Mouse (Mus musculus): ENCODE data around the gene Gm26657.
A peak's percentile ranks its signal among the peaks of the same experiment; 100 is the strongest.

Gm26657 gene

GRCm38 (mm10) chr4:56740020-56740485 lies at the start of gene Gm26657:
TSS of gene Gm26657 (plus strand) at chr4:56740070.
- DNase-seq (ENCODE audit: low spot score in 2 of 2): no peak

- DNase-seq (ENCODE audit: low spot score in 2 of 2): no peak
These were observed 43.5 kb upstream of the Gm26657 start for GRCm38 (mm10) chr4:56696401-56696800.

GRCm38 (mm10) chr4:56698671-56699070 lies 41.2 kb upstream of the Gm26657 start:
- no peak for DNase-seq (ENCODE audit: low spot score in 2 of 2)

- no peak for DNase-seq (ENCODE audit: low spot score in 2 of 2)
These were observed 37.6 kb upstream of the Gm26657 start for GRCm38 (mm10) chr4:56702234-56702633.

- no peak for DNase-seq (ENCODE audit: low spot score in 2 of 2)
These were observed 26.7 kb upstream of the Gm26657 start for GRCm38 (mm10) chr4:56713155-56713554.

- no peak for DNase-seq (ENCODE audit: low spot score in 2 of 2)
These were observed 23.1 kb upstream of the Gm26657 start for GRCm38 (mm10) chr4:56716801-56717200.

GRCm38 (mm10) chr4:56717932-56718331 lies 21.9 kb upstream of the Gm26657 start:
- no peak for DNase-seq (ENCODE audit: low spot score in 2 of 2)

- no peak for DNase-seq (ENCODE audit: low spot score in 2 of 2)
These were observed 21.1 kb upstream of the Gm26657 start for GRCm38 (mm10) chr4:56718573-56719442.

- no peak for DNase-seq (ENCODE audit: low spot score in 2 of 2)
These were observed 20.4 kb upstream of the Gm26657 start for GRCm38 (mm10) chr4:56719456-56719855.

- DNase-seq (ENCODE audit: low spot score in 2 of 2): no peak
These were observed 19.5 kb upstream of the Gm26657 start for GRCm38 (mm10) chr4:56720403-56720802.

- DNase-seq (ENCODE audit: low spot score in 2 of 2): no peak
These were observed 18.4 kb upstream of the Gm26657 start for GRCm38 (mm10) chr4:56721469-56721868.

- DNase-seq (ENCODE audit: low spot score in 2 of 2): no peak
These were observed 17.5 kb upstream of the Gm26657 start for GRCm38 (mm10) chr4:56722346-56722745.

- no peak for DNase-seq (ENCODE audit: low spot score in 2 of 2)
These were observed 16.6 kb upstream of the Gm26657 start for GRCm38 (mm10) chr4:56723237-56723636.

- DNase-seq (ENCODE audit: low spot score in 2 of 2): no peak
These were observed 14.0 kb upstream of the Gm26657 start for GRCm38 (mm10) chr4:56725839-56726238.

- no peak for DNase-seq (ENCODE audit: low spot score in 2 of 2)
These were observed 741 bp downstream of the Gm26657 start for GRCm38 (mm10) chr4:56740611-56741010.

- DNase-seq (ENCODE audit: low spot score in 2 of 2): no peak
These were observed 1.2 kb downstream of the Gm26657 start, which contains the start of gene Actl7b for GRCm38 (mm10) chr4:56741041-56741493. TSS of gene Actl7b (minus strand) at chr4:56741443.

- no peak for DNase-seq (ENCODE audit: low spot score in 2 of 2)
These were observed 2.8 kb downstream of the Gm26657 start for GRCm38 (mm10) chr4:56742698-56743097.

- DNase-seq (ENCODE audit: low spot score in 2 of 2): no peak
These were observed 3.7 kb downstream of the Gm26657 start, which contains the start of gene Actl7a for GRCm38 (mm10) chr4:56743363-56744195. TSS of gene Actl7a (plus strand) at chr4:56743413.

GRCm38 (mm10) chr4:56746345-56746744 lies 6.5 kb downstream of the Gm26657 start:
- DNase-seq (ENCODE audit: low spot score in 2 of 2): no peak

- DNase-seq (ENCODE audit: low spot score in 2 of 2): no peak
These were observed 7.6 kb downstream of the Gm26657 start for GRCm38 (mm10) chr4:56747456-56747855.

GRCm38 (mm10) chr4:56756021-56756420 lies 16.2 kb downstream of the Gm26657 start:
- no peak for DNase-seq (ENCODE audit: low spot score in 2 of 2)

GRCm38 (mm10) chr4:56756966-56757600 lies 17.2 kb downstream of the Gm26657 start:
- DNase-seq (ENCODE audit: low spot score in 2 of 2): peak in 1 of 2 experiments; percentile 47
